Mouse (Mus musculus) testis, adult 2 months (tissue): ENCODE results near the gene Tbc1d2. TPM values are rescaled to one million over a fixed set of nuclear protein-coding genes. Genes with fewer than 3 reads are reported as not detected.

Source experiments
- H3K27ac ChIP-seq: fragments of 200-500 bp; 2 replicates; pipeline ENCODE4 v1.5.1; 2012; ENCODE audit warnings: low read depth, low read length; ENCODE audit not compliant: control insufficient read depth, insufficient read depth
- H3K27me3 ChIP-seq: fragments of 200-500 bp; 2 replicates; pipeline ENCODE4 v1.6.1; 2012; ENCODE audit warnings: mild to moderate bottlenecking, low read length, moderate library complexity; ENCODE audit not compliant: control insufficient read depth, insufficient read depth
- H3K36me3 ChIP-seq: fragments of 200-500 bp; 2 replicates; pipeline ENCODE4 v1.6.1; 2012; ENCODE audit warnings: mild to moderate bottlenecking, low read length; ENCODE audit not compliant: control insufficient read depth, insufficient read depth
- H3K4me1 ChIP-seq: fragments of 200-500 bp; 2 replicates; pipeline ENCODE4 v1.6.1; 2012; ENCODE audit warnings: low read length; ENCODE audit not compliant: control insufficient read depth, insufficient read depth
- H3K4me3 ChIP-seq: fragments of 200-500 bp; 2 replicates; pipeline ENCODE4 v1.5.1; 2012; ENCODE audit warnings: low read depth, mild to moderate bottlenecking, low read length, moderate library complexity, mixed read lengths; ENCODE audit not compliant: control insufficient read depth
- CTCF ChIP-seq: fragments of 200-500 bp; IDR thresholded peaks from 2 replicates; pipeline ENCODE4 v1.5.1; 2012; ENCODE audit warnings: low read depth, mild to moderate bottlenecking, inconsistent platforms, low read length, moderate library complexity; ENCODE audit not compliant: control insufficient read depth, insufficient read depth, insufficient replicate concordance
- POLR2A ChIP-seq: fragments of 200-500 bp; IDR thresholded peaks from 2 replicates; pipeline ENCODE4 v1.6.1; 2012; ENCODE audit warnings: low read depth, mild to moderate bottlenecking, inconsistent platforms, low read length, moderate library complexity; ENCODE audit not compliant: control insufficient read depth
- polyA plus RNA-seq: library from polyadenylated mRNA; depleted of rRNA; stranded (reverse); fragments of >200 nt; gene quantifications from 2 replicates; pipeline ENCODE4 v1.2.3, GENCODE M21; 2012

The Tbc1d2 gene
- polyA plus RNA-seq, 1 experiment, result 6.9 TPM

- Histone ChIP-seq H3K27ac (no peak overlapping the region), H3K27me3 (no peaks in the 10 kb centered on the region), H3K4me1 (peaks cover 16% of the 10 kb centered on the region), H3K4me3 (no peak overlapping the region), H3K36me3 (no peaks in the 10 kb centered on the region)
- TF ChIP-seq CTCF (no peak), POLR2A (no peak)
These were observed 55.9 kb downstream of the Tbc1d2 start for GRCm38 (mm10) chr4:46594131-46594530.

GRCm38 (mm10) chr4:46593472-46593871, 56.5 kb downstream of the Tbc1d2 start:
- Histone ChIP-seq H3K27me3 (no peaks in the 10 kb centered on the region), H3K4me3 (no peak overlapping the region), H3K36me3 (no peaks in the 10 kb centered on the region), H3K4me1 (peaks cover 13% of the 10 kb centered on the region), H3K27ac (no peak overlapping the region)
- TF ChIP-seq CTCF (no peak), POLR2A (no peak)

- TF ChIP-seq CTCF (no peak), POLR2A (no peak)
- Histone ChIP-seq H3K4me1 (peaks cover 4% of the 10 kb centered on the region), H3K27me3 (no peaks in the 10 kb centered on the region), H3K27ac (peak overlapping the region; percentile 47; the same call in 1 of the 2 replicates), H3K4me3 (no peak overlapping the region), H3K36me3 (no peaks in the 10 kb centered on the region)
These were observed 58.0 kb downstream of the Tbc1d2 start for GRCm38 (mm10) chr4:46591833-46592520.

GRCm38 (mm10) chr4:46590810-46591209, 59.2 kb downstream of the Tbc1d2 start:
- Histone ChIP-seq H3K4me3 (no peak overlapping the region), H3K36me3 (no peaks in the 10 kb centered on the region), H3K4me1 (peaks cover under 1% of the 10 kb centered on the region; the same call in 1 of the 2 replicates), H3K27ac (peak overlapping the region; percentile 60), H3K27me3 (no peaks in the 10 kb centered on the region)
- TF ChIP-seq CTCF (no peak), POLR2A (no peak)

GRCm38 (mm10) chr4:46589946-46590684, 59.9 kb downstream of the Tbc1d2 start:
- Histone ChIP-seq H3K4me3 (no peak overlapping the region), H3K27me3 (no peaks in the 10 kb centered on the region), H3K27ac (peak overlapping the region; percentile 10; the same call in 1 of the 2 replicates), H3K4me1 (peaks cover 4% of the 10 kb centered on the region; the same call in 1 of the 2 replicates), H3K36me3 (no peaks in the 10 kb centered on the region)
- TF ChIP-seq POLR2A, result no peak
- no peak for TF ChIP-seq CTCF

- no peaks in the 10 kb centered on the region for H3K27me3 ChIP-seq
- peak overlapping the region; percentile 21; the same call in 1 of the 2 replicates for H3K27ac ChIP-seq
- no peaks in the 10 kb centered on the region for H3K36me3 ChIP-seq
- no peak overlapping the region for H3K4me3 ChIP-seq
- H3K4me1 ChIP-seq, result peaks cover 4% of the 10 kb centered on the region; the same call in 1 of the 2 replicates
- no peak for TF ChIP-seq POLR2A
- TF ChIP-seq CTCF, result no peak
These were observed 60.9 kb downstream of the Tbc1d2 start for GRCm38 (mm10) chr4:46589151-46589550.

- no peaks in the 10 kb centered on the region for H3K36me3 ChIP-seq
- H3K4me1 ChIP-seq, result peaks cover 4% of the 10 kb centered on the region; the same call in 1 of the 2 replicates
- no peak overlapping the region; the same call in 1 of the 2 replicates for H3K27ac ChIP-seq
- H3K4me3 ChIP-seq, result no peak overlapping the region
- no peak for TF ChIP-seq CTCF
- no peak for TF ChIP-seq POLR2A
- H3K27me3 ChIP-seq, result no peaks in the 10 kb centered on the region
These were observed 63.5 kb downstream of the Tbc1d2 start for GRCm38 (mm10) chr4:46586473-46586872.
